Mouse (Mus musculus) megakaryocyte-erythroid progenitor cell, adult 5-6 weeks (primary cell): ENCODE results near the gene Scgb1b7. TPM values are rescaled to one million over a fixed set of nuclear protein-coding genes. Genes with fewer than 3 reads are reported as not detected.
"Not testable (repeated sequence)": the region's sequence is repeated elsewhere in the genome, so short reads cannot be mapped to it uniquely, and the experiment has no call there.

ENCODE experiments used
- ATAC-seq: replicated peaks from 2 replicates; pipeline ENCODE4 v1.8.0; 2016; ENCODE audit warnings: mild to moderate bottlenecking, inconsistent platforms; ENCODE audit not compliant: severe bottlenecking, poor library complexity, low FRiP score, low TSS enrichment
- total RNA-seq, 2 experiments: library from RNA; stranded (forward) in 1 of 2; stranded (reverse) in 1 of 2; fragments of 200-1000, 215-1000 nt in 1 of 2; fragments of >200 nt in 1 of 2; fragmentation: Nextera tagmentation in 1 of 2; gene quantifications; 2 replicates each; pipeline ENCODE4 v1.2.3; 2014 to 2017

Scgb1b7 gene
- total RNA-seq (2014; fragmentation: Nextera tagmentation), result not detected in 2 replicates
- total RNA-seq (2017), result not detected in 2 replicates

DNA sequence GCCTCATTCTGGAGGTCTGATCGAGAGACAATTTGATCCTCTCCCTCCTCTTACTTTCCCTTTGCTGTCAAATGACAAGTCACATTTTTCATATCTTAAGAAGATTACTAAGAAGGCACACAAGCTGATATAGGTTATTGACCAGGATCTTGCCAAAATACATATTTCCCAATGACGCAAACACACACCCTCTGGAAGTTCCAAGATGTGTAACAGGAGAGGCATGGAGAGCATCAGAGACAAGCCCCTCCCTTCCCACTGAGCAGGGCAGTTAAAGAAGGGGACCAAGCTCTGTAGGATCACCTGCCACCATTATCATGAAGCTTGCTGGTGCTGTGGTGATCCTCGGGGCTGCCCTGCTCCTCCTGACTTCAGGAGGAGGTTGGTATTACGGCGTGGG lies at the start of gene Scgb1b7:
TSS of gene Scgb1b7 (plus strand) at position 301 of the 400 bp plus-strand sequence.
- not testable (repeated sequence) for ATAC-seq

DNA sequence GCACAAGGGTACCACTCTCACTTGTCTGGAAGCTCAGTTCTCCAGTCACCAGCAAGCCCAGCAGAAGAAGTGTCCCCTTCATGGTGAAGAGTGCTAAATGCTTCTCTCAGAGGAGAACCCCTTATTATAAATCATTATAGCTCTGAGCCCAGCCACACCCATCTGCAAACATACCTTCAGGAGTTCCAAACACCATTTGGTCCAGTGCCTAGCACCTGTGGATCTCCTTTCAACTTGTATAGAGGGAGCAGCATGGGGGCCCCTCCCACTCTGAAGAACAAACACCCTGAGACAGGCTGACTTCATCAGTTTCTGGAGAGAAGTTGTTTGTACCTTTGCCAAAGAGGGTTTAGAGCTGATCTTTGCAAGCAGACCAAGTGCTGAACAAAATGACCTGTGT lies 6.8 kb upstream of the Scgb1b7 start, which contains the start of gene Scgb2b7:
TSS of gene Scgb2b7 (minus strand) at position 101 of the 400 bp plus-strand sequence.
- ATAC-seq, result not testable (repeated sequence)

Other genes starting within 250 kb of the Scgb1b7 start
- not detected in 2 replicates for gene Scgb2b7, start 6.9 kb upstream of the Scgb1b7 start, total RNA-seq (2014; fragmentation: Nextera tagmentation)
- not detected in 2 replicates for gene Scgb2b7, start 6.9 kb upstream of the Scgb1b7 start, total RNA-seq (2017)